Mouse (Mus musculus) ES-Bruce4 (cell line): ENCODE data around the gene Arhgef10l.

Experiments used
- CTCF ChIP-seq: IDR thresholded peaks from one replicate; pipeline ENCODE4 v1.8.1; 2011; ENCODE audit warnings: low read depth, low read length
- POLR2A ChIP-seq: IDR thresholded peaks from one replicate; pipeline ENCODE4 v1.8.1; 2011; ENCODE audit warnings: low read length; ENCODE audit not compliant: insufficient read depth

DNA sequence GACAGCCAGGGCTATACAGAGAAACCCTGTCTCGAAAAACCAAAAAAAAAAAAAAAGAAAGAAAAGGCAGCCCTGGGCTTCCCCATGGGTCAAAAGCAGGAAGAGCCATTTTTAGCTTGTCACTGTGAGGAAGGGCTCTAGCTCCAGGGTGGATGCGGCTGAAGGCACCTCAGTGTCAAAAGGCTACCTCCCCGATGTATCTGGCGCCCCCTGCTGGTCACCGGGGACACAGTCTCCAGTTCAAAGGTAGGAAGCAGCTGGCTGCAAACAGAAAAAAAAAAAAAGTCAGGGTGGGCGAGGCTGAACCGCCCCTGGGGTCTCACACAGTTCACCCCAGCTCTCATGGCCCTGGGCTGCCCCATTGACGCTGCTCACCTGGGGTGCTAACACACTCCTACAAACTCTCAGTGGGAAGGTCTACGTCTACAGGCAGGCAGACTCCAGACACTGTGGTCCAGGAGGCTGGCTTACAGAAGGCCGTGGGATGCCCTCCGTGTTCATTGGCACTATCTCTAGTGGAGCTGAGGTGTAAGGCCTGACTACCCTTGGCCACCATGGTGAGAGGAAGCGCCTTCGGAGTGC is 8.6 kb upstream of the Arhgef10l start:
- peak; percentile 96 for TF ChIP-seq CTCF
- no peak for TF ChIP-seq POLR2A
